Mouse (Mus musculus): ENCODE measurements at regions not wholly inside any gene's neighbourhood (a gene's known extent, or its start where the extent isn't known, plus 50 kb on each side); places are given as distances from the start of the nearest gene placed in this dataset.

- 89% methylated on average over 3 of the region's 3 CpGs for WGBS
- peaks cover 1% of the 10 kb centered on the region for H3K4me1 ChIP-seq (ENCODE audit: control insufficient read depth, insufficient read depth, low read length)
- no peak overlapping the region for H3K4me3 ChIP-seq (ENCODE audit: insufficient read depth, low read depth, low read length)
- no peak for TF ChIP-seq POLR2A (IDR thresholded peaks at IDR 0.05; ENCODE audit: extremely low read depth, insufficient read depth, low read length)
- no peak for TF ChIP-seq CTCF (IDR thresholded peaks at IDR 0.05; ENCODE audit: low read depth, low read length)
- no peak for DNase-seq (ENCODE audit: extremely low read depth, low read depth, low spot score)
- H3K79me2 ChIP-seq (ENCODE audit: control insufficient read depth, insufficient read depth, low read length): no peaks in the 10 kb centered on the region; the same call in 1 of the 2 replicates
- H3K9ac ChIP-seq (ENCODE audit: low read depth, low read length): no peak overlapping the region
- H3K27me3 ChIP-seq (ENCODE audit: control insufficient read depth, insufficient read depth, low read length): no peaks in the 10 kb centered on the region; the same call in 1 of the 2 replicates
- no peak overlapping the region for H3K27ac ChIP-seq (replicated peaks; ENCODE audit: insufficient read depth, low read depth, low read length)
- no peaks in the 10 kb centered on the region for H3K36me3 ChIP-seq (ENCODE audit: control insufficient read depth, insufficient read depth, low read length)
Measured at GRCm38 (mm10) chr2:38456571-38456970, 54.9 kb upstream of the Nek6 start.

GRCm38 (mm10) chr2:38460367-38460766, 51.1 kb upstream of the Nek6 start:
- H3K4me3 ChIP-seq (ENCODE audit: insufficient read depth, low read depth, low read length): no peak overlapping the region
- H3K36me3 ChIP-seq (ENCODE audit: control insufficient read depth, insufficient read depth, low read length): no peaks in the 10 kb centered on the region
- DNase-seq (ENCODE audit: extremely low read depth, low read depth, low spot score): no peak
- H3K27me3 ChIP-seq (ENCODE audit: control insufficient read depth, insufficient read depth, low read length): no peaks in the 10 kb centered on the region
- no peak overlapping the region for H3K9ac ChIP-seq (ENCODE audit: low read depth, low read length)
- no peaks in the 10 kb centered on the region for H3K79me2 ChIP-seq (ENCODE audit: control insufficient read depth, insufficient read depth, low read length)
- TF ChIP-seq CTCF (IDR thresholded peaks at IDR 0.05; ENCODE audit: low read depth, low read length) (no peak), POLR2A (IDR thresholded peaks at IDR 0.05; ENCODE audit: extremely low read depth, insufficient read depth, low read length) (no peak)
- H3K4me1 ChIP-seq (ENCODE audit: control insufficient read depth, insufficient read depth, low read length): peaks cover 1% of the 10 kb centered on the region
- H3K27ac ChIP-seq (replicated peaks; ENCODE audit: insufficient read depth, low read depth, low read length): no peak overlapping the region
- 93% methylated on average over 2 of the region's 2 CpGs for WGBS

- Histone ChIP-seq H3K36me3 (ENCODE audit: control insufficient read depth, insufficient read depth, low read length) (no peaks in the 10 kb centered on the region), H3K4me3 (ENCODE audit: insufficient read depth, low read depth, low read length) (no peak overlapping the region), H3K27me3 (ENCODE audit: control insufficient read depth, insufficient read depth, low read length) (no peaks in the 10 kb centered on the region), H3K79me2 (ENCODE audit: control insufficient read depth, insufficient read depth, low read length) (no peaks in the 10 kb centered on the region), H3K4me1 (ENCODE audit: control insufficient read depth, insufficient read depth, low read length) (peaks cover 1% of the 10 kb centered on the region), H3K27ac (replicated peaks; ENCODE audit: insufficient read depth, low read depth, low read length) (no peak overlapping the region), H3K9ac (ENCODE audit: low read depth, low read length) (no peak overlapping the region)
- WGBS: 41% methylated on average over 6 of the region's 6 CpGs
- DNase-seq (ENCODE audit: extremely low read depth, low read depth, low spot score): no peak
- no peak for TF ChIP-seq POLR2A (IDR thresholded peaks at IDR 0.05; ENCODE audit: extremely low read depth, insufficient read depth, low read length)
- TF ChIP-seq CTCF (IDR thresholded peaks at IDR 0.05; ENCODE audit: low read depth, low read length): no peak
Measured at GRCm38 (mm10) chr2:38460825-38461540, 50.5 kb upstream of the Nek6 start.
